Mouse (Mus musculus): ENCODE measurements around the gene Srrt.

- TF ChIP-seq POLR2A (IDR thresholded peaks at IDR 0.05; ENCODE audit: control insufficient read depth, low read depth, low read length) (no peak), CTCF (IDR thresholded peaks at IDR 0.05; ENCODE audit: control insufficient read depth, insufficient read depth, insufficient replicate concordance, low read depth, low read length) (no peak)
These were observed 952 bp downstream of the Srrt start for GRCm38 (mm10) chr5:137306439-137307005.
